Mouse (Mus musculus) hindbrain, embryonic 10.5 days (tissue): ENCODE data around the gene Pdgfc. TPM values are rescaled to one million over a fixed set of nuclear protein-coding genes. Genes with fewer than 3 reads are reported as not detected.

Experiments used
- DNase-seq: peaks from one replicate; pipeline ENCODE4 v3.0.0-alpha.2; 2017; ENCODE audit warnings: low spot score
- H3K27ac ChIP-seq: fragments of 300-500 bp; sonication (generic); 2 replicates; pipeline ENCODE4 v1.5.1; 2016; ENCODE audit warnings: mild to moderate bottlenecking, moderate library complexity
- H3K27me3 ChIP-seq: fragments of 300-500 bp; sonication (generic); 2 replicates; pipeline ENCODE4 v1.6.1; 2016; ENCODE audit warnings: mild to moderate bottlenecking; ENCODE audit not compliant: poor library complexity, insufficient read depth, severe bottlenecking
- H3K36me3 ChIP-seq: fragments of 300-500 bp; sonication (generic); 2 replicates; pipeline ENCODE4 v1.6.1; 2016; ENCODE audit warnings: mild to moderate bottlenecking, moderate library complexity
- H3K4me1 ChIP-seq: fragments of 300-500 bp; sonication (generic); replicated peaks from 2 replicates; pipeline ENCODE4 v1.6.1; 2016; ENCODE audit warnings: mild to moderate bottlenecking
- H3K4me3 ChIP-seq: fragments of 300-500 bp; sonication (generic); 2 replicates; pipeline ENCODE4 v1.5.1; 2016; ENCODE audit warnings: mild to moderate bottlenecking, moderate library complexity
- H3K9me3 ChIP-seq: fragments of 300-500 bp; sonication (generic); 2 replicates; pipeline ENCODE4 v1.6.1; 2016; ENCODE audit warnings: mild to moderate bottlenecking, moderate library complexity
- WGBS: fragments of 180-500 bp; shearing (Covaris S2); methylation state at CpG from one replicate; pipeline ENCODE4 v1.1.7; 2016; 5-methylcytosine and 5-hydroxymethylcytosine counted together
- polyA plus RNA-seq: library from polyadenylated mRNA; unstranded; fragments of >200 nt; fragmentation: Nextera tagmentation; extraction: Ambion mirVana; gene quantifications from 2 replicates; pipeline ENCODE4 v1.2.1, GENCODE M21; 2016

The Pdgfc gene
- polyA plus RNA-seq, 1 experiment from 2014 or later = 12.8 TPM

GRCm38 (mm10) chr3:81054074-81054473, 17.9 kb downstream of the Pdgfc start:
- no peak overlapping the region for H3K27ac ChIP-seq
- no peaks in the 10 kb centered on the region for H3K9me3 ChIP-seq
- H3K27me3 ChIP-seq = no peaks in the 10 kb centered on the region
- no peak for DNase-seq
- H3K4me3 ChIP-seq = no peak overlapping the region
- peaks cover 23% of the 10 kb centered on the region for H3K4me1 ChIP-seq
- H3K36me3 ChIP-seq = no peaks in the 10 kb centered on the region

- Histone ChIP-seq H3K9me3 (no peaks in the 10 kb centered on the region), H3K36me3 (no peaks in the 10 kb centered on the region), H3K27me3 (no peaks in the 10 kb centered on the region), H3K4me1 (peaks cover 16% of the 10 kb centered on the region), H3K4me3 (no peak overlapping the region), H3K27ac (no peak overlapping the region)
- no peak for DNase-seq
- 88% methylated on average over 1 of the region's 1 CpGs for WGBS
These were observed 21.5 kb downstream of the Pdgfc start for GRCm38 (mm10) chr3:81057719-81058118.

- Histone ChIP-seq H3K9me3 (no peaks in the 10 kb centered on the region), H3K4me3 (no peak overlapping the region), H3K27ac (no peak overlapping the region), H3K4me1 (peaks cover 11% of the 10 kb centered on the region; the same call in 1 of the 2 replicates), H3K36me3 (no peaks in the 10 kb centered on the region), H3K27me3 (no peaks in the 10 kb centered on the region)
- 54% methylated on average over 4 of the region's 4 CpGs for WGBS
- DNase-seq = no peak
These were observed 22.4 kb downstream of the Pdgfc start for GRCm38 (mm10) chr3:81058527-81059031.

- H3K27me3 ChIP-seq = no peaks in the 10 kb centered on the region
- WGBS = 61% methylated on average over 2 of the region's 2 CpGs
These were observed 32.3 kb downstream of the Pdgfc start for GRCm38 (mm10) chr3:81068550-81068949.

GRCm38 (mm10) chr3:81101136-81101535, 64.9 kb downstream of the Pdgfc start:
- Histone ChIP-seq H3K9me3 (no peaks in the 10 kb centered on the region), H3K4me3 (no peak overlapping the region), H3K36me3 (no peaks in the 10 kb centered on the region), H3K27me3 (no peaks in the 10 kb centered on the region), H3K27ac (0 out of 2 replicates have a peak overlapping the region, but pooled peaks have one; percentile 50), H3K4me1 (peaks cover 15% of the 10 kb centered on the region)
- no peak for DNase-seq
- WGBS = 84% methylated on average over 1 of the region's 1 CpGs

More at GRCm38 (mm10) chr3:81068550-81068949, 32.3 kb downstream of the Pdgfc start:
- H3K9me3 ChIP-seq = no peaks in the 10 kb centered on the region
- no peak overlapping the region for H3K27ac ChIP-seq
- no peaks in the 10 kb centered on the region for H3K4me1 ChIP-seq
- DNase-seq = no peak
- no peaks in the 10 kb centered on the region for H3K36me3 ChIP-seq
- H3K4me3 ChIP-seq = no peak overlapping the region

- no peaks in the 10 kb centered on the region for H3K9me3 ChIP-seq
- H3K4me1 ChIP-seq = peaks cover 15% of the 10 kb centered on the region
- H3K4me3 ChIP-seq = no peak overlapping the region
- 35% methylated on average over 3 of the region's 3 CpGs for WGBS
- DNase-seq = peak; percentile 23
- H3K27ac ChIP-seq = peak overlapping the region; percentile 50; the same call in 1 of the 2 replicates
- H3K36me3 ChIP-seq = no peaks in the 10 kb centered on the region
- no peaks in the 10 kb centered on the region for H3K27me3 ChIP-seq
These were observed 66.1 kb downstream of the Pdgfc start for GRCm38 (mm10) chr3:81102158-81102876.

- no peaks in the 10 kb centered on the region for H3K36me3 ChIP-seq
- H3K4me1 ChIP-seq = peaks cover 15% of the 10 kb centered on the region
- H3K27ac ChIP-seq = peak overlapping the region; percentile 35; the same call in 1 of the 2 replicates
- no peaks in the 10 kb centered on the region for H3K9me3 ChIP-seq
- 80% methylated on average over 5 of the region's 5 CpGs for WGBS
- H3K4me3 ChIP-seq = no peak overlapping the region
- DNase-seq = no peak
- H3K27me3 ChIP-seq = no peaks in the 10 kb centered on the region
These were observed 66.7 kb downstream of the Pdgfc start for GRCm38 (mm10) chr3:81102877-81103420.

GRCm38 (mm10) chr3:81107515-81107914, 71.3 kb downstream of the Pdgfc start:
- Histone ChIP-seq H3K4me1 (peaks cover 3% of the 10 kb centered on the region), H3K4me3 (no peak overlapping the region), H3K27me3 (no peaks in the 10 kb centered on the region), H3K9me3 (no peaks in the 10 kb centered on the region), H3K27ac (no peak overlapping the region), H3K36me3 (no peaks in the 10 kb centered on the region)
- DNase-seq = no peak
- WGBS = 76% methylated on average over 1 of the region's 1 CpGs

- DNase-seq = no peak
- Histone ChIP-seq H3K9me3 (no peaks in the 10 kb centered on the region), H3K27ac (no peak overlapping the region), H3K27me3 (no peaks in the 10 kb centered on the region), H3K4me3 (no peak overlapping the region), H3K4me1 (no peaks in the 10 kb centered on the region), H3K36me3 (no peaks in the 10 kb centered on the region)
- WGBS = 85% methylated on average over 1 of the region's 1 CpGs
These were observed 74.8 kb downstream of the Pdgfc start for GRCm38 (mm10) chr3:81110968-81111367.

- H3K9me3 ChIP-seq = no peaks in the 10 kb centered on the region
- no peak for DNase-seq
- H3K27ac ChIP-seq = no peak overlapping the region
- H3K27me3 ChIP-seq = no peaks in the 10 kb centered on the region
- H3K4me3 ChIP-seq = no peak overlapping the region
- WGBS = 93% methylated on average over 3 of the region's 3 CpGs
- no peaks in the 10 kb centered on the region for H3K4me1 ChIP-seq
- H3K36me3 ChIP-seq = no peaks in the 10 kb centered on the region
These were observed 76.7 kb downstream of the Pdgfc start for GRCm38 (mm10) chr3:81112892-81113291.

GRCm38 (mm10) chr3:81120664-81121063, 84.4 kb downstream of the Pdgfc start:
- Histone ChIP-seq H3K36me3 (no peaks in the 10 kb centered on the region), H3K4me1 (no peaks in the 10 kb centered on the region), H3K27ac (no peak overlapping the region), H3K4me3 (no peak overlapping the region), H3K27me3 (no peaks in the 10 kb centered on the region), H3K9me3 (no peaks in the 10 kb centered on the region)
- 94% methylated on average over 1 of the region's 1 CpGs for whole genome bisulfite sequencing
- DNase-seq = no peak

GRCm38 (mm10) chr3:81121731-81122130, 85.5 kb downstream of the Pdgfc start:
- Histone ChIP-seq H3K27ac (no peak overlapping the region), H3K4me1 (peaks cover 2% of the 10 kb centered on the region; the same call in 1 of the 2 replicates), H3K36me3 (no peaks in the 10 kb centered on the region), H3K27me3 (no peaks in the 10 kb centered on the region), H3K9me3 (no peaks in the 10 kb centered on the region), H3K4me3 (no peak overlapping the region)
- DNase-seq = no peak
- 87% methylated on average over 1 of the region's 1 CpGs for WGBS

- Histone ChIP-seq H3K4me3 (no peak overlapping the region), H3K27me3 (no peaks in the 10 kb centered on the region), H3K36me3 (no peaks in the 10 kb centered on the region), H3K9me3 (no peaks in the 10 kb centered on the region), H3K4me1 (peaks cover 4% of the 10 kb centered on the region; the same call in 1 of the 2 replicates), H3K27ac (no peak overlapping the region)
- 86% methylated on average over 3 of the region's 3 CpGs for WGBS
- no peak for DNase-seq
These were observed 87.2 kb downstream of the Pdgfc start for GRCm38 (mm10) chr3:81123461-81123860.
